Mouse (Mus musculus) cerebellum, adult 2 months (tissue): ENCODE data around the gene Carmil1.

Experiments used
- CTCF ChIP-seq: fragments of 200-500 bp; IDR thresholded peaks from 2 replicates; pipeline ENCODE4 v1.5.1; 2011; ENCODE audit warnings: low read depth, mild to moderate bottlenecking, control low read depth, low read length, moderate library complexity, borderline replicate concordance; ENCODE audit not compliant: insufficient read depth
- POLR2A ChIP-seq: fragments of 200-500 bp; IDR thresholded peaks from 2 replicates; pipeline ENCODE4 v1.6.1; 2011; ENCODE audit warnings: low read length, control low read depth, borderline replicate concordance; ENCODE audit not compliant: insufficient read depth

- TF ChIP-seq CTCF (no peak), POLR2A (no peak)
Measured at GRCm38 (mm10) chr13:24159972-24160371, 120.6 kb downstream of the Carmil1 start.
